In genomic region chr7:83779028-83779427, GRCm38 (mm10) we compare ENCODE assay signal across 31 mouse cellular contexts. TPM values are rescaled to one million over a fixed set of nuclear protein-coding genes. Genes with fewer than 3 reads are reported as not detected.
"Had no signal": no experiment of that assay in that cellular context is flagged by ENCODE, and none has a peak within 500 bp of the region (broad histone marks: within the 10 kb centered on the region; RNA-seq: fewer than 3 reads in every experiment).

No protein-coding gene starts in this region.

- H3K9me3 ChIP-seq: heart, embryonic 10.5 days; heart, embryonic 12.5 days; hindbrain, embryonic 15.5 days; kidney, embryonic 15.5 days; limb, embryonic 15.5 days; liver, embryonic 12.5 days had no signal

- H3K4me3 ChIP-seq: heart, embryonic 10.5 days; heart, embryonic 12.5 days; hindbrain, embryonic 15.5 days; kidney, embryonic 15.5 days; limb, embryonic 12.5 days; limb, embryonic 15.5 days; liver, embryonic 12.5 days had no signal

- H3K4me1 ChIP-seq: heart, embryonic 10.5 days; hindbrain, embryonic 15.5 days; liver, embryonic 12.5 days had no signal

- H3K27me3 ChIP-seq: hindbrain, embryonic 15.5 days; kidney, embryonic 15.5 days; limb, embryonic 12.5 days; limb, embryonic 15.5 days; liver, embryonic 12.5 days had no signal

- H3K36me3 ChIP-seq: heart, embryonic 10.5 days; heart, embryonic 12.5 days; hindbrain, embryonic 15.5 days; kidney, embryonic 15.5 days; limb, embryonic 12.5 days; limb, embryonic 15.5 days; liver, embryonic 12.5 days had no signal

- H3K27ac ChIP-seq: heart, embryonic 10.5 days; hindbrain, embryonic 15.5 days; hindbrain, postnatal 0 days; kidney, embryonic 15.5 days; kidney, postnatal 0 days; limb, embryonic 12.5 days; limb, embryonic 15.5 days; liver, embryonic 12.5 days; liver, embryonic 14.5 days had no signal

- H3K4me2 ChIP-seq: heart, embryonic 12.5 days; hindbrain, embryonic 15.5 days; kidney, embryonic 15.5 days; limb, embryonic 12.5 days; limb, embryonic 15.5 days; liver, embryonic 12.5 days had no signal

- H3K9ac ChIP-seq: heart, embryonic 12.5 days; hindbrain, embryonic 15.5 days; kidney, embryonic 15.5 days; limb, embryonic 12.5 days; limb, embryonic 15.5 days; liver, embryonic 12.5 days; liver, embryonic 14.5 days had no signal

- DNase-seq: gastrocnemius, postnatal 14 days; gastrocnemius, postnatal 36 days; heart, adult 18-20 months; heart, postnatal 10 days; heart, postnatal 36 days; kidney, adult 11 months; kidney, adult 2 months; kidney, adult 9 months; kidney, postnatal 14 days; kidney, postnatal 36 days; layer of hippocampus, adult 9-11 months; layer of hippocampus, postnatal 36 days; left cerebral cortex, postnatal 4 days had no signal

- ATAC-seq: hindbrain, postnatal 0 days; intestine, embryonic 16.5 days; liver, embryonic 12.5 days had no signal

RNA-seq across cellular contexts. Expression of gene Cfap161, which starts 15.7 kb away (rescaled TPM):
- total RNA-seq: gastrocnemius, adult 18-20 months; gastrocnemius, adult 8-10 months; gastrocnemius, postnatal 14 days; gastrocnemius, postnatal 36 days; heart, adult 18-20 months; heart, adult 8-10 months; heart, postnatal 10 days; heart, postnatal 36 days; hematopoietic stem cell, adult 5-6 weeks; liver, adult 2 months had no signal
- polyA plus RNA-seq: kidney, adult 2 months; large intestine, adult 2 months; liver, adult 2 months; liver, embryonic 12.5 days; liver, embryonic 16.5 days had no signal
